Mouse (Mus musculus) CH12.LX (cell line): ENCODE results near the gene Vamp2. TPM values are rescaled to one million over a fixed set of nuclear protein-coding genes. Genes with fewer than 3 reads are reported as not detected.

Experiments used
- DNase-seq: peaks from one replicate; pipeline ENCODE4 v3.0.0-alpha.2; 2013; ENCODE audit errors: extremely low read depth
- H3K27ac ChIP-seq: 2 replicates; pipeline ENCODE4 v1.5.1; 2012; ENCODE audit warnings: low read depth, mild to moderate bottlenecking, control low read depth, moderate library complexity; ENCODE audit not compliant: insufficient read depth
- H3K27me3 ChIP-seq: replicated peaks from 2 replicates; pipeline ENCODE3; 2012; ENCODE audit warnings: inconsistent platforms
- H3K36me3 ChIP-seq, 2 experiments: replicated peaks in 1 of 2; 2 replicates each; pipeline versions ENCODE3 to v1.6.1; 2012; ENCODE audit warnings: inconsistent platforms in 1 of 2, low read length in 1 of 2, mild to moderate bottlenecking in 1 of 2, mixed read lengths in 1 of 2, moderate library complexity in 1 of 2; ENCODE audit not compliant: control insufficient read depth in 1 of 2, insufficient read depth in 1 of 2
- H3K4me1 ChIP-seq, 2 experiments: 2 replicates each; pipeline ENCODE4 v1.6.1; 2012; ENCODE audit warnings: inconsistent platforms in 1 of 2, moderate library complexity in 1 of 2; ENCODE audit not compliant: insufficient read depth in 2 of 2, control insufficient read depth in 1 of 2
- H3K4me2 ChIP-seq: 2 replicates; pipeline ENCODE4 v1.6.1; 2012; ENCODE audit warnings: low read depth, mild to moderate bottlenecking, control low read depth; ENCODE audit not compliant: poor library complexity, insufficient read depth, severe bottlenecking
- H3K4me3 ChIP-seq, 3 experiments: fragments of 150-350 bp in 1 of 3; sonication (generic) in 1 of 3; replicated peaks in 1 of 3; 2 replicates each; pipeline versions ENCODE3 to v1.5.1; 2011 to 2012; ENCODE audit warnings: low read depth in 2 of 3, low read length in 2 of 3, mild to moderate bottlenecking in 2 of 3, moderate library complexity in 2 of 3, control low read depth in 1 of 3, improper control_type of control experiment in 1 of 3, inconsistent platforms in 1 of 3, mixed read lengths in 1 of 3; ENCODE audit not compliant: poor library complexity in 1 of 3
- H3K79me2 ChIP-seq: replicated peaks from 2 replicates; pipeline ENCODE4 v1.6.1; 2012; ENCODE audit warnings: mild to moderate bottlenecking, moderate library complexity; ENCODE audit not compliant: control insufficient read depth, poor library complexity, insufficient read depth, severe bottlenecking; ENCODE audit errors: extremely low read depth
- H3K9ac ChIP-seq: 2 replicates; pipeline ENCODE4 v1.6.1; 2012; ENCODE audit warnings: low read depth, mild to moderate bottlenecking, control low read depth, moderate library complexity; ENCODE audit not compliant: insufficient read depth
- H3K9me3 ChIP-seq: replicated peaks from 2 replicates; pipeline ENCODE3; 2012; ENCODE audit warnings: low read length, inconsistent platforms, mixed read lengths
- CHD1 ChIP-seq: IDR thresholded peaks from 2 replicates; pipeline ENCODE4 v1.6.1; 2012; ENCODE audit warnings: low read depth, low read length, improper control_type of control experiment, inconsistent platforms
- CHD2 ChIP-seq: IDR thresholded peaks from 2 replicates; pipeline ENCODE4 v1.6.1; 2011; ENCODE audit warnings: low read length, improper control_type of control experiment
- CTCF ChIP-seq, 2 experiments: IDR thresholded peaks in 1 of 2; conservative IDR thresholded peaks in 1 of 2; 2 replicates each; pipeline ENCODE4 v1.5.1; 2011 to 2012; ENCODE audit warnings: low read depth in 2 of 2, low read length in 2 of 2, improper control_type of control experiment in 1 of 2, inconsistent platforms in 1 of 2, mild to moderate bottlenecking in 1 of 2, moderate library complexity in 1 of 2
- E2F4 ChIP-seq: IDR thresholded peaks from 2 replicates; pipeline ENCODE4 v1.6.1; 2011; ENCODE audit warnings: low read depth, low read length, improper control_type of control experiment; ENCODE audit not compliant: insufficient replicate concordance
- EP300 ChIP-seq: IDR thresholded peaks from 2 replicates; pipeline ENCODE4 v1.6.1; 2011; ENCODE audit warnings: low read length, improper control_type of control experiment
- ETS1 ChIP-seq: conservative IDR thresholded peaks from 2 replicates; pipeline ENCODE4 v1.6.1; 2012; ENCODE audit warnings: low read depth, mild to moderate bottlenecking, inconsistent platforms, low read length, improper control_type of control experiment, moderate library complexity
- GABPA ChIP-seq: IDR thresholded peaks from 2 replicates; pipeline ENCODE4 v1.6.1; 2012; ENCODE audit warnings: low read depth, low read length, improper control_type of control experiment, inconsistent platforms; ENCODE audit not compliant: insufficient replicate concordance
- IRF4 ChIP-seq: IDR thresholded peaks from 2 replicates; pipeline ENCODE4 v1.6.1; 2014; ENCODE audit warnings: low read depth, mild to moderate bottlenecking, inconsistent platforms, low read length, improper control_type of control experiment
- JUND ChIP-seq: conservative IDR thresholded peaks from 2 replicates; pipeline ENCODE4 v1.6.1; 2011; ENCODE audit warnings: low read depth, low read length, improper control_type of control experiment
- KAT2A ChIP-seq: IDR thresholded peaks from 2 replicates; pipeline ENCODE4 v1.6.1; 2012; ENCODE audit warnings: low read length, improper control_type of control experiment, inconsistent platforms; ENCODE audit not compliant: insufficient replicate concordance
- MEF2A ChIP-seq: IDR thresholded peaks from 2 replicates; pipeline ENCODE4 v1.6.1; 2014; ENCODE audit warnings: low read depth, mild to moderate bottlenecking, inconsistent platforms, low read length, improper control_type of control experiment, borderline replicate concordance
- MXI1 ChIP-seq: IDR thresholded peaks from 2 replicates; pipeline ENCODE4 v1.6.1; 2011; ENCODE audit warnings: mild to moderate bottlenecking, low read depth, low read length, improper control_type of control experiment
- NELFE ChIP-seq: IDR thresholded peaks from 2 replicates; pipeline ENCODE4 v1.6.1; 2011; ENCODE audit warnings: low read depth, low read length, improper control_type of control experiment
- PAX5 ChIP-seq: IDR thresholded peaks from 2 replicates; pipeline ENCODE4 v1.6.1; 2012; ENCODE audit warnings: low read length, inconsistent platforms, mixed read lengths
- POLR2A ChIP-seq: IDR thresholded peaks from 2 replicates; pipeline ENCODE4 v1.6.1; 2011; ENCODE audit warnings: low read depth, mild to moderate bottlenecking, improper control_type of control experiment, low read length
- POLR2AphosphoS2 ChIP-seq: IDR thresholded peaks from 2 replicates; pipeline ENCODE4 v1.6.1; 2011; ENCODE audit warnings: low read depth, low read length, improper control_type of control experiment
- RAD21 ChIP-seq: IDR thresholded peaks from 2 replicates; pipeline ENCODE4 v1.6.1; 2011; ENCODE audit warnings: low read depth, mild to moderate bottlenecking, low read length, improper control_type of control experiment, moderate library complexity
- SIN3A ChIP-seq: IDR thresholded peaks from 2 replicates; pipeline ENCODE4 v1.6.1; 2012; ENCODE audit warnings: low read length, improper control_type of control experiment, inconsistent platforms
- SMC3 ChIP-seq: IDR thresholded peaks from 2 replicates; pipeline ENCODE4 v1.6.1; 2011; ENCODE audit warnings: low read depth, low read length, improper control_type of control experiment
- TBP ChIP-seq: conservative IDR thresholded peaks from 2 replicates; pipeline ENCODE4 v1.6.1; 2011; ENCODE audit warnings: low read depth, low read length, improper control_type of control experiment
- UBTF ChIP-seq: IDR thresholded peaks from 2 replicates; pipeline ENCODE4 v1.6.1; 2012; ENCODE audit warnings: low read depth, mild to moderate bottlenecking, inconsistent platforms, low read length, improper control_type of control experiment, moderate library complexity
- USF1 ChIP-seq: IDR thresholded peaks from 2 replicates; pipeline ENCODE4 v1.6.1; 2014; ENCODE audit warnings: low read depth, mild to moderate bottlenecking, inconsistent platforms, low read length, improper control_type of control experiment
- ZC3H11A ChIP-seq: IDR thresholded peaks from 2 replicates; pipeline ENCODE4 v1.6.1; 2012; ENCODE audit warnings: low read depth, mild to moderate bottlenecking, inconsistent platforms, low read length, improper control_type of control experiment
- dilution Hi-C: fragments of 300-500 bp; cut with MboI; formaldehyde crosslinking; loops from 2 replicates; pipeline ENCODE4 v1.14.3; 2020; ENCODE audit warnings: low sequenced_read_pairs; ENCODE audit not compliant: extremely low pct_unique_long_range_greater_than_20kb, extremely low pct_ligation_motif_present
- in situ Hi-C: fragments of 300-500 bp; cut with MboI; formaldehyde crosslinking; loops from 3 replicates; pipeline ENCODE4 v1.14.3; 2019; ENCODE audit warnings: low sequenced_read_pairs, low pct_ligation_motif_present, low pct_unique_long_range_greater_than_20kb, mixed read lengths
- polyA plus RNA-seq: library from polyadenylated mRNA; unstranded; fragments of >175 nt; gene quantifications from 2 replicates; pipeline ENCODE4 v1.2.1, GENCODE M21; 2012; ENCODE audit warnings: low read depth; ENCODE audit not compliant: insufficient read length
- total RNA-seq, 2 experiments: library from RNA; depleted of rRNA; stranded (reverse); fragments of 300-350 nt in 1 of 2; fragments of >200 nt in 1 of 2; gene quantifications; 2 replicates each; pipeline ENCODE4 v1.2.3; 2012 to 2014

Vamp2 gene
- total and polyA plus RNA-seq, 3 experiments: 1.3 to 26.0 (median 8.2) TPM

DNA sequence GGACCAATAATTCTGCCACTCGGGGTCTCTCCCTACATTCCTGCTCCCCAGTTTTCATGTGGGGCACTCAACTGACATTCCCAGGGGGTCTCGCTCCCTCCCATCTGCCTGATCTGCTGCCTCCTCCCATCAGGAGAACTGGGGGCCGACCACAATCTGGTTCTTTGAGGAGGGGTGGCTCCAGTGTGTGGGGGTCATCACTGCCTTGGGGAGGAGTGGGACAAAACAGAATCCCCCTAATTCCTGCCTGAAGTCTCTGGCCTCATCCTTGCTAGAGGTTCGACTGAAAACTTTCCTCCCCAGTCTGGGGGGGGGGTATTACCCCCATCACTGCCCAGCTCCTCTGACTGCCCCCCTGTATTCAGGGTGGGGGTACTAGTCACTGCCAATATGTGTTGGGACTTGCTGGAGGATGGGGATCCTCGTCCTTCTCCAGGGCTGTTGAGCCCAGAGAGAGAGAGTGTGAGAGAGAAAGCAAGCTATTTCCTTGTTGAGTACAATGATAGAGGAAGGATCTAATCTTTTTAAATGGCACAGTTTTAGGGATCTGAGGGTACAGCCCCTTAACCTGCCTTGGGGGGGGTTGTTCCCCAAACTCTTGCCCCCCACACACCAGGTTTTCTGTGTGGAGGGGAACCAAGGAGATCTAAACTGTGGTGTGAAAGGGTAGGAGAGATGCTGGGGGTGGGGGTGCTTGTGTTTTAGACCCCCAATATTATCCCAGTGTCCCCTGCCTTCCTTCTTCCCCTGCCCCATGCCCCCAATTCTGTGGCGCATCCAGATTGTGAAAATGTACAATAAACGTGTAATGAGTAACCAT is 3.5 kb downstream of the Vamp2 start:
- Histone ChIP-seq H3K27me3 (peaks cover 13% of the 10 kb centered on the region), H3K79me2 (peaks cover 29% of the 10 kb centered on the region), H3K9ac (no peak overlapping the region), H3K4me3 (no peak overlapping the region), H3K9me3 (no peaks in the 10 kb centered on the region), H3K4me1 (peaks cover 23 to 73% of the 10 kb centered on the region in 2 experiments), H3K4me2 (no peak overlapping the region), H3K27ac (no peak overlapping the region), H3K36me3 (peaks cover 23 to 37% of the 10 kb centered on the region in 2 experiments)
- in situ Hi-C loops: loop anchor here (25.0 kb wide), 1 partner anchor 921 kb away; the partner anchor contains the start of genes Acadvl, Dlg4 and Dvl2
- DNase-seq: no peak
- dilution Hi-C loops: no loop called here
- TF ChIP-seq IRF4 (no peak), MXI1 (no peak), ETS1 (no peak), GABPA (no peak)

DNA sequence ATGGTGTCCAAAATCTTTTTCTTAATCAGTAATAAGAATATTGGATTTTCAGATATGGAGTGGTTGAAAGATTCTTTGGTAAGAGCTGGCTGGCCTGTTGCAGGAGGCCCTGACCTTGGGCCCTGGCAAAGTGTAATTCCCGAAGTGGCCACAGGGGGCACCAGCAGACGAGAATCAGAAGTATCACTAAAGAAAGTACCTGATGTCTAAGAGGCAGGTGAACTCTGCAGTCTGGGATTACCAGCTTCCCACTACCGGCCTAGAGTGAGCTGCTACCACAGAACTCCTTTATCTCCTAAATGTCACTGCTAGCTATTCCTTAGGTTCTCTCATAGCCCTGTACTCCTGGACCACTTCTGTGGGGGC is 4.1 kb downstream of the Vamp2 start:
- TF ChIP-seq MXI1 (peak; percentile 35; the same call in 1 of the 2 replicates), IRF4 (peak; percentile 35; the same call in 1 of the 2 replicates), ETS1 (no peak), ZC3H11A (no peak), E2F4 (no peak), POLR2A (no peak), USF1 (no peak), UBTF (no peak), NELFE (no peak), CTCF (conservative IDR thresholded peaks at IDR 0.05 in 1 of 2, IDR thresholded peaks at IDR 0.05 in 1 of 2; ENCODE audit: low read depth in 2 of 2, low read length in 2 of 2) (peak; percentile 86 to 99), PAX5 (no peak), CHD1 (no peak), MEF2A (0 out of 2 replicates have a peak, but pooled peaks have one; percentile 16), RAD21 (peak; percentile 70), CHD2 (no peak), TBP (no peak), GABPA (no peak), SMC3 (peak; percentile 52), JUND (no peak), KAT2A (no peak), POLR2AphosphoS2 (no peak), SIN3A (no peak), EP300 (no peak)
- DNase-seq: peak; percentile 82
- Histone ChIP-seq H3K4me1 (peaks cover 22 to 74% of the 10 kb centered on the region in 2 experiments), H3K36me3 (peaks cover 23 to 37% of the 10 kb centered on the region in 2 experiments), H3K9me3 (no peaks in the 10 kb centered on the region), H3K9ac (no peak overlapping the region), H3K79me2 (peaks cover 29% of the 10 kb centered on the region), H3K4me3 (no peak overlapping the region), H3K27me3 (peaks cover 9% of the 10 kb centered on the region), H3K27ac (no peak overlapping the region), H3K4me2 (no peak overlapping the region)
- dilution Hi-C loops (no loop called here), in situ Hi-C loops (loop anchor here (25.0 kb wide), 1 partner anchor 920 kb away; the partner anchor contains the start of genes Acadvl, Dlg4 and Dvl2)
